Mouse (Mus musculus): ENCODE measurements around the gene Akt1. TPM values are rescaled to one million over a fixed set of nuclear protein-coding genes. Genes with fewer than 3 reads are reported as not detected.

The Akt1 gene
- total and polyA plus RNA-seq, 3 experiments, result 149 to 207 (median 189) TPM

DNA sequence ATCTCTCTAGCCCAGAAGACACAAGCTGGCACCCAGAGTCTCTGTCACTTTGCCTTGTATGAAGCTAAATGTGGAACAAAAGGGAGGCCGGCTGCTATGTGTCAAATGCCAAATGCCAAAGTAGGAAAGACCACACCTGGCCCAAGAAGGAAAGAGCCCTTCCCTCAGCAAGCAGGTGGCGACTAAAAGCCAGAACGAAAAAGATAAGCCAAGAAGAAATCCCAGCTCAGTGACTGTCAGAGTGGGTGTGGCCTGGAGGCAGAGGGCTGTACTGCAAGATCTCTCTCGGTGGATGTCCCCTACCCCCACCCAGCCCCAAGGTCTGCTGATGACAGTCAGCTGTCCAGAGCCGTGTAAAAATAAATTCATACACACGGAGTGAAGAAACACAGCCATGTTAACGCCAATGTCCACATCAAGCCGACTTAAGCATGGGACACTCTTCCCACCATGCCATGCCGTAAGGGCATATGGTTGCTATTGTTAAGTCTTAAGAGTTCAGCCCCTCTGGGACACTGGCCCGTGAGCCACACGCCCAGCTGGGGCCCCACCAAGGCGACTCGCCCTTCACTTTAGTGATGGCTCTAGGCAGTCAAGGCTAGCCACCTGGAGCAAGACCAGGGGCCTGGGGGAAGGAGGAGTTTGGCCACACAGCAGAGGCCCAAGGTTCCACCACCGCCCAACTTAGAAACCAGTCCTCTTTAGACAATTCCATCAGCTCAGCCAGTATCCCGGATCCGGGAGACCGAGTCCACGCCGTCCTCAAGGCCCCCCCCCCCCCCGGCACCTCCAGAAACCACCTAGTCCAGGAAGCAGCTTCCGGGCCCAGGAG, 1.7 kb downstream of the Akt1 start:
- Histone ChIP-seq H3K27ac (peak overlapping the region; percentile 96), H3K4me1 (ENCODE audit: control insufficient read depth, insufficient read depth, low read length) (peaks cover 44% of the 10 kb centered on the region), H3K27me3 (ENCODE audit: control insufficient read depth, insufficient read depth, low read length) (no peaks in the 10 kb centered on the region), H3K4me3 (peak overlapping the region; percentile 69), H3K9ac (ENCODE audit: low read depth, low read length) (peak overlapping the region; percentile 99), H3K36me3 (ENCODE audit: control insufficient read depth, insufficient read depth, low read length) (peaks cover 10% of the 10 kb centered on the region), H3K79me2 (replicated peaks; ENCODE audit: control insufficient read depth, insufficient read depth, low read length) (peaks cover 12% of the 10 kb centered on the region)
- 2% methylated on average over 21 of the region's 21 CpGs for WGBS
- intact Hi-C loops (cut with DNase I), result no loop called here
- peak; percentile 62 to 69 for DNase-seq
- TF ChIP-seq CTCF (IDR thresholded peaks at IDR 0.05) (peak; percentile 51), POLR2A (IDR thresholded peaks at IDR 0.05; ENCODE audit: insufficient read depth, low read depth, low read length) (no peak), EP300 (IDR thresholded peaks at IDR 0.05; ENCODE audit: insufficient read depth, low read depth, low read length) (no peak)

- H3K4me3 ChIP-seq, result no peak overlapping the region
- peak overlapping the region; percentile 13; the same call in 1 of the 2 replicates for H3K9ac ChIP-seq (ENCODE audit: low read depth, low read length)
- TF ChIP-seq POLR2A (IDR thresholded peaks at IDR 0.05; ENCODE audit: insufficient read depth, low read depth, low read length), result no peak
- TF ChIP-seq EP300 (IDR thresholded peaks at IDR 0.05; ENCODE audit: insufficient read depth, low read depth, low read length), result no peak
- peak; percentile 39 for TF ChIP-seq CTCF (IDR thresholded peaks at IDR 0.05)
- peaks cover 52% of the 10 kb centered on the region for H3K4me1 ChIP-seq (ENCODE audit: control insufficient read depth, insufficient read depth, low read length)
- intact Hi-C loops (cut with DNase I), result no loop called here
- H3K36me3 ChIP-seq (ENCODE audit: control insufficient read depth, insufficient read depth, low read length), result peaks cover 10% of the 10 kb centered on the region
- WGBS, result 48% methylated on average over 7 of the region's 7 CpGs
- peaks cover 12% of the 10 kb centered on the region for H3K79me2 ChIP-seq (replicated peaks; ENCODE audit: control insufficient read depth, insufficient read depth, low read length)
- H3K27me3 ChIP-seq (ENCODE audit: control insufficient read depth, insufficient read depth, low read length), result no peaks in the 10 kb centered on the region
- DNase-seq, result peak in 1 of 2 experiments; percentile 29
- peak overlapping the region; percentile 96; the same call in 1 of the 2 replicates for H3K27ac ChIP-seq
Observed at GRCm38 (mm10) chr12:112671891-112672290, 2.8 kb downstream of the Akt1 start.

DNA sequence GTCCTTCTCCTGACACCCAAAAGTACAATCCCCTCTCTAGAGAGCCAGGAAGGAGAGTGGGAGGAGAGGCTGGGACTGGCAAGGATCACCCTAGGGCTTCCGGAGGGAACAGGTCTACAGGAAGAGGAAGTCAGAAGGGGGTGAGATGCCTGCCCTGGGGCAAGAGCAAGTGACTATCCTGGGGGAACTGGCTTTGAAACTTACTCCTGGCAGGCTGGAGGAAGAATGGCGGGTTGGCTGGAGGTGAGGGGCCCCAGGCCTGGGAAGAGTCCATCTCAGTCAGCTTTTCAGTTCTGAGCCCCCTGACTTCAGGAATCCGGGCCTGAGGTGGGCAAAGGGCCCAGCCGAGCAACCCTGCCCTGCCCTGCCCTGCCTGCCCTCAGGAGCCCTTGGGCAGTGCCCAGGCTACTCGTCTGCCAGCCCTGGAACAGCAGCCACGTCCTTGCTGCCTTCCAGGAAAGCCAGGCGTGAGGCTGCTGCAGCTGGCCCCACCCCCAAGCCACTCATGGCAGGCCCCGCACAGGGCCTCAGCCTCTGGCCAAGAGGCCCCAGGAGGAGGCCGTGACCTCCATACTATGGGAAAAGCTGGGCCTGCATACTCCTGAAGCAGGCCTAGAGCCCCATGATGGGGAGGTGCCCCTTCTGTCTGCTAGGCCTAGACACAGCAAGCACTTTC, 3.8 kb downstream of the Akt1 start:
- intact Hi-C loops (cut with DNase I), result no loop called here
- H3K4me3 ChIP-seq, result 0 out of 2 replicates have a peak overlapping the region, but pooled peaks have one; percentile 5

GRCm38 (mm10) chr12:112667619-112668297, 6.9 kb downstream of the Akt1 start:
- H3K4me3 ChIP-seq, result no peak overlapping the region; the same call in 1 of the 2 replicates

More for the DNA sequence above, 3.8 kb downstream of the Akt1 start:
- peak overlapping the region; percentile 25 for H3K9ac ChIP-seq (ENCODE audit: low read depth, low read length)
- TF ChIP-seq POLR2A (IDR thresholded peaks at IDR 0.05; ENCODE audit: insufficient read depth, low read depth, low read length), result no peak
- TF ChIP-seq CTCF (IDR thresholded peaks at IDR 0.05), result no peak
- TF ChIP-seq EP300 (IDR thresholded peaks at IDR 0.05; ENCODE audit: insufficient read depth, low read depth, low read length), result peak; percentile 73
- H3K79me2 ChIP-seq (replicated peaks; ENCODE audit: control insufficient read depth, insufficient read depth, low read length), result peaks cover 16% of the 10 kb centered on the region
- no peaks in the 10 kb centered on the region for H3K27me3 ChIP-seq (ENCODE audit: control insufficient read depth, insufficient read depth, low read length)
- peaks cover 58% of the 10 kb centered on the region for H3K4me1 ChIP-seq (ENCODE audit: control insufficient read depth, insufficient read depth, low read length)
- H3K27ac ChIP-seq, result peak overlapping the region; percentile 96
- peak; percentile 75 to 85 for DNase-seq
- peaks cover 10% of the 10 kb centered on the region for H3K36me3 ChIP-seq (ENCODE audit: control insufficient read depth, insufficient read depth, low read length)
- 10% methylated on average over 9 of the region's 9 CpGs for WGBS

GRCm38 (mm10) chr12:112665881-112666544, 8.7 kb downstream of the Akt1 start:
- Histone ChIP-seq H3K4me1 (ENCODE audit: control insufficient read depth, insufficient read depth, low read length) (peaks cover 45% of the 10 kb centered on the region), H3K9ac (ENCODE audit: low read depth, low read length) (peak overlapping the region; percentile 29), H3K4me3 (no peak overlapping the region; the same call in 1 of the 2 replicates), H3K27me3 (ENCODE audit: control insufficient read depth, insufficient read depth, low read length) (no peaks in the 10 kb centered on the region), H3K36me3 (ENCODE audit: control insufficient read depth, insufficient read depth, low read length) (peaks cover 6% of the 10 kb centered on the region), H3K79me2 (replicated peaks; ENCODE audit: control insufficient read depth, insufficient read depth, low read length) (peaks cover 23% of the 10 kb centered on the region), H3K27ac (peak overlapping the region; percentile 45; the same call in 1 of the 2 replicates)
- intact Hi-C loops (cut with DNase I), result no loop called here
- DNase-seq, result peak in 1 of 2 experiments; percentile 51
- WGBS, result 51% methylated on average over 9 of the region's 9 CpGs
- peak; percentile 43 for TF ChIP-seq CTCF (IDR thresholded peaks at IDR 0.05)
- TF ChIP-seq POLR2A (IDR thresholded peaks at IDR 0.05; ENCODE audit: insufficient read depth, low read depth, low read length), result no peak
- TF ChIP-seq EP300 (IDR thresholded peaks at IDR 0.05; ENCODE audit: insufficient read depth, low read depth, low read length), result 0 out of 2 replicates have a peak, but pooled peaks have one; percentile 19

More at GRCm38 (mm10) chr12:112667619-112668297, 6.9 kb downstream of the Akt1 start:
- Histone ChIP-seq H3K4me1 (ENCODE audit: control insufficient read depth, insufficient read depth, low read length) (peaks cover 58% of the 10 kb centered on the region), H3K27ac (peak overlapping the region; percentile 74), H3K9ac (ENCODE audit: low read depth, low read length) (peak overlapping the region; percentile 21), H3K27me3 (ENCODE audit: control insufficient read depth, insufficient read depth, low read length) (no peaks in the 10 kb centered on the region), H3K36me3 (ENCODE audit: control insufficient read depth, insufficient read depth, low read length) (peaks cover 10% of the 10 kb centered on the region), H3K79me2 (replicated peaks; ENCODE audit: control insufficient read depth, insufficient read depth, low read length) (peaks cover 28% of the 10 kb centered on the region)
- peak; percentile 71 to 81 for DNase-seq
- TF ChIP-seq CTCF (IDR thresholded peaks at IDR 0.05), result no peak
- peak; percentile 84 for TF ChIP-seq EP300 (IDR thresholded peaks at IDR 0.05; ENCODE audit: insufficient read depth, low read depth, low read length)
- TF ChIP-seq POLR2A (IDR thresholded peaks at IDR 0.05; ENCODE audit: insufficient read depth, low read depth, low read length), result no peak
- 19% methylated on average over 10 of the region's 10 CpGs for WGBS
- intact Hi-C loops (cut with DNase I), result no loop called here
